Mouse (Mus musculus): ENCODE results near the gene Tbc1d2b. TPM values are rescaled to one million over a fixed set of nuclear protein-coding genes. Genes with fewer than 3 reads are reported as not detected.

Tbc1d2b gene
- polyA plus RNA-seq, 1 experiment from 2014 or later, result 23.4 TPM

- Histone ChIP-seq H3K4me1 (ENCODE audit: control insufficient read depth, insufficient read depth, low read length) (no peaks in the 10 kb centered on the region), H3K4me2 (ENCODE audit: low read depth, low read length) (no peak overlapping the region), H3K27me3 (replicated peaks; ENCODE audit: control insufficient read depth, insufficient read depth, low read length) (no peaks in the 10 kb centered on the region), H3K4me3 (ENCODE audit: low read depth, low read length) (no peak overlapping the region), H3K9me3 (ENCODE audit: control insufficient read depth, low read length) (no peaks in the 10 kb centered on the region), H3K36me3 (ENCODE audit: control insufficient read depth, insufficient read depth, low read length) (peaks cover 45% of the 10 kb centered on the region), H3K9ac (ENCODE audit: low read depth, low read length) (no peak overlapping the region), H3K27ac (replicated peaks; ENCODE audit: low read depth, low read length) (no peak overlapping the region)
- WGBS, result 88% methylated on average over 6 of the region's 6 CpGs
- DNase-seq (ENCODE audit: low spot score) (no peak), ATAC-seq (ENCODE audit: low read depth) (no peak)
Measured at GRCm38 (mm10) chr9:90242291-90242690, 28.3 kb downstream of the Tbc1d2b start.

- no peak overlapping the region for H3K4me2 ChIP-seq (ENCODE audit: low read depth, low read length)
- no peaks in the 10 kb centered on the region for H3K4me1 ChIP-seq (ENCODE audit: control insufficient read depth, insufficient read depth, low read length)
- WGBS, result 71% methylated on average over 7 of the region's 7 CpGs
- no peak overlapping the region for H3K4me3 ChIP-seq (ENCODE audit: low read depth, low read length)
- ATAC-seq (ENCODE audit: low read depth) (no peak), DNase-seq (ENCODE audit: low spot score) (no peak)
- H3K36me3 ChIP-seq (ENCODE audit: control insufficient read depth, insufficient read depth, low read length), result peaks cover 38% of the 10 kb centered on the region
- no peak overlapping the region for H3K9ac ChIP-seq (ENCODE audit: low read depth, low read length)
- H3K9me3 ChIP-seq (ENCODE audit: control insufficient read depth, low read length), result no peaks in the 10 kb centered on the region
- H3K27ac ChIP-seq (replicated peaks; ENCODE audit: low read depth, low read length), result no peak overlapping the region
- H3K27me3 ChIP-seq (replicated peaks; ENCODE audit: control insufficient read depth, insufficient read depth, low read length), result no peaks in the 10 kb centered on the region
Measured at GRCm38 (mm10) chr9:90241618-90242017, 29.0 kb downstream of the Tbc1d2b start.

- Histone ChIP-seq H3K27ac (replicated peaks; ENCODE audit: low read depth, low read length) (no peak overlapping the region), H3K4me3 (ENCODE audit: low read depth, low read length) (no peak overlapping the region), H3K4me1 (ENCODE audit: control insufficient read depth, insufficient read depth, low read length) (no peaks in the 10 kb centered on the region), H3K4me2 (ENCODE audit: low read depth, low read length) (no peak overlapping the region), H3K27me3 (replicated peaks; ENCODE audit: control insufficient read depth, insufficient read depth, low read length) (no peaks in the 10 kb centered on the region), H3K9ac (ENCODE audit: low read depth, low read length) (no peak overlapping the region), H3K36me3 (ENCODE audit: control insufficient read depth, insufficient read depth, low read length) (peaks cover 32% of the 10 kb centered on the region), H3K9me3 (ENCODE audit: control insufficient read depth, low read length) (no peaks in the 10 kb centered on the region)
- WGBS, result 87% methylated on average over 6 of the region's 6 CpGs
- DNase-seq (ENCODE audit: low spot score) (no peak), ATAC-seq (ENCODE audit: low read depth) (no peak)
Measured at GRCm38 (mm10) chr9:90241041-90241440, 29.6 kb downstream of the Tbc1d2b start.

GRCm38 (mm10) chr9:90240560-90240959 lies 30.0 kb downstream of the Tbc1d2b start:
- Histone ChIP-seq H3K4me1 (ENCODE audit: control insufficient read depth, insufficient read depth, low read length) (no peaks in the 10 kb centered on the region), H3K9me3 (ENCODE audit: control insufficient read depth, low read length) (no peaks in the 10 kb centered on the region), H3K4me3 (ENCODE audit: low read depth, low read length) (no peak overlapping the region), H3K4me2 (ENCODE audit: low read depth, low read length) (no peak overlapping the region), H3K27ac (replicated peaks; ENCODE audit: low read depth, low read length) (no peak overlapping the region), H3K27me3 (replicated peaks; ENCODE audit: control insufficient read depth, insufficient read depth, low read length) (no peaks in the 10 kb centered on the region), H3K36me3 (ENCODE audit: control insufficient read depth, insufficient read depth, low read length) (peaks cover 28% of the 10 kb centered on the region), H3K9ac (ENCODE audit: low read depth, low read length) (no peak overlapping the region)
- WGBS, result 68% methylated on average over 4 of the region's 4 CpGs
- ATAC-seq (ENCODE audit: low read depth) (no peak), DNase-seq (ENCODE audit: low spot score) (no peak)

GRCm38 (mm10) chr9:90237232-90238062 lies 33.2 kb downstream of the Tbc1d2b start:
- Histone ChIP-seq H3K36me3 (ENCODE audit: control insufficient read depth, insufficient read depth, low read length) (peaks cover 22% of the 10 kb centered on the region), H3K27me3 (replicated peaks; ENCODE audit: control insufficient read depth, insufficient read depth, low read length) (no peaks in the 10 kb centered on the region), H3K9ac (ENCODE audit: low read depth, low read length) (no peak overlapping the region), H3K27ac (replicated peaks; ENCODE audit: low read depth, low read length) (no peak overlapping the region), H3K4me3 (ENCODE audit: low read depth, low read length) (no peak overlapping the region), H3K9me3 (ENCODE audit: control insufficient read depth, low read length) (no peaks in the 10 kb centered on the region), H3K4me1 (ENCODE audit: control insufficient read depth, insufficient read depth, low read length) (no peaks in the 10 kb centered on the region), H3K4me2 (ENCODE audit: low read depth, low read length) (no peak overlapping the region)
- ATAC-seq (ENCODE audit: low read depth), result no peak
- WGBS, result 78% methylated on average over 9 of the region's 9 CpGs
- DNase-seq (ENCODE audit: low spot score), result no peak

- peaks cover 22% of the 10 kb centered on the region for H3K36me3 ChIP-seq (ENCODE audit: control insufficient read depth, insufficient read depth, low read length)
- 91% methylated on average over 5 of the region's 5 CpGs for WGBS
- no peaks in the 10 kb centered on the region for H3K9me3 ChIP-seq (ENCODE audit: control insufficient read depth, low read length)
- H3K4me3 ChIP-seq (ENCODE audit: low read depth, low read length), result no peak overlapping the region
- H3K9ac ChIP-seq (ENCODE audit: low read depth, low read length), result no peak overlapping the region
- H3K27me3 ChIP-seq (replicated peaks; ENCODE audit: control insufficient read depth, insufficient read depth, low read length), result no peaks in the 10 kb centered on the region
- H3K4me1 ChIP-seq (ENCODE audit: control insufficient read depth, insufficient read depth, low read length), result no peaks in the 10 kb centered on the region
- ATAC-seq (ENCODE audit: low read depth) (no peak), DNase-seq (ENCODE audit: low spot score) (no peak)
- no peak overlapping the region for H3K27ac ChIP-seq (replicated peaks; ENCODE audit: low read depth, low read length)
- no peak overlapping the region for H3K4me2 ChIP-seq (ENCODE audit: low read depth, low read length)
Measured at GRCm38 (mm10) chr9:90236817-90237216, 33.8 kb downstream of the Tbc1d2b start.

- H3K4me3 ChIP-seq (ENCODE audit: low read depth, low read length), result no peak overlapping the region
- H3K4me2 ChIP-seq (ENCODE audit: low read depth, low read length), result no peak overlapping the region
- ATAC-seq (ENCODE audit: low read depth) (no peak), DNase-seq (ENCODE audit: low spot score) (no peak)
- no peak overlapping the region for H3K9ac ChIP-seq (ENCODE audit: low read depth, low read length)
- no peaks in the 10 kb centered on the region for H3K27me3 ChIP-seq (replicated peaks; ENCODE audit: control insufficient read depth, insufficient read depth, low read length)
- H3K36me3 ChIP-seq (ENCODE audit: control insufficient read depth, insufficient read depth, low read length), result peaks cover 16% of the 10 kb centered on the region
- H3K4me1 ChIP-seq (ENCODE audit: control insufficient read depth, insufficient read depth, low read length), result no peaks in the 10 kb centered on the region
- no peaks in the 10 kb centered on the region for H3K9me3 ChIP-seq (ENCODE audit: control insufficient read depth, low read length)
- H3K27ac ChIP-seq (replicated peaks; ENCODE audit: low read depth, low read length), result no peak overlapping the region
- WGBS, result 84% methylated on average over 10 of the region's 10 CpGs
Measured at GRCm38 (mm10) chr9:90235258-90235882, 35.2 kb downstream of the Tbc1d2b start.

- Histone ChIP-seq H3K27ac (replicated peaks; ENCODE audit: low read depth, low read length) (no peak overlapping the region), H3K4me1 (ENCODE audit: control insufficient read depth, insufficient read depth, low read length) (no peaks in the 10 kb centered on the region), H3K4me3 (ENCODE audit: low read depth, low read length) (no peak overlapping the region), H3K27me3 (replicated peaks; ENCODE audit: control insufficient read depth, insufficient read depth, low read length) (no peaks in the 10 kb centered on the region), H3K36me3 (ENCODE audit: control insufficient read depth, insufficient read depth, low read length) (peaks cover 10% of the 10 kb centered on the region), H3K9me3 (ENCODE audit: control insufficient read depth, low read length) (no peaks in the 10 kb centered on the region), H3K4me2 (ENCODE audit: low read depth, low read length) (no peak overlapping the region), H3K9ac (ENCODE audit: low read depth, low read length) (no peak overlapping the region)
- 91% methylated on average over 5 of the region's 5 CpGs for WGBS
- DNase-seq (ENCODE audit: low spot score), result no peak
- ATAC-seq (ENCODE audit: low read depth), result no peak
Measured at GRCm38 (mm10) chr9:90234786-90235185, 35.8 kb downstream of the Tbc1d2b start.
